Mouse (Mus musculus) cerebellum, adult 2 months (tissue): ENCODE measurements around the gene Tle6.

Experiments used
- CTCF ChIP-seq: fragments of 200-500 bp; IDR thresholded peaks from 2 replicates; pipeline ENCODE4 v1.5.1; 2011; ENCODE audit warnings: low read depth, mild to moderate bottlenecking, control low read depth, low read length, moderate library complexity, borderline replicate concordance; ENCODE audit not compliant: insufficient read depth
- POLR2A ChIP-seq: fragments of 200-500 bp; IDR thresholded peaks from 2 replicates; pipeline ENCODE4 v1.6.1; 2011; ENCODE audit warnings: low read length, control low read depth, borderline replicate concordance; ENCODE audit not compliant: insufficient read depth

- TF ChIP-seq CTCF (no peak), POLR2A (no peak)
Observed at GRCm38 (mm10) chr10:81638101-81638500, 37.2 kb upstream of the Tle6 start.
